Mouse (Mus musculus) liver, embryonic 15.5 days (tissue): ENCODE data around the gene Gsdma3. TPM values are rescaled to one million over a fixed set of nuclear protein-coding genes. Genes with fewer than 3 reads are reported as not detected.
"Not testable (repeated sequence)": the region's sequence is repeated elsewhere in the genome, so short reads cannot be mapped to it uniquely, and the experiment has no call there.

ENCODE experiments used
- ATAC-seq: fragments of 200-750 bp; cut with Nextera tagmentation; 2 replicates; pipeline ENCODE4 v1.8.0; 2017; ENCODE audit warnings: moderate number of reproducible peaks, mild to moderate bottlenecking, moderate library complexity; ENCODE audit not compliant: insufficient read depth
- H3K27ac ChIP-seq: fragments of 300-500 bp; sonication (generic); replicated peaks from 2 replicates; pipeline ENCODE4 v1.5.1; 2015; ENCODE audit warnings: mild to moderate bottlenecking, inconsistent platforms
- H3K27me3 ChIP-seq: fragments of 300-500 bp; sonication (generic); 2 replicates; pipeline ENCODE4 v1.6.1; 2015; ENCODE audit warnings: mild to moderate bottlenecking, inconsistent platforms
- H3K36me3 ChIP-seq: fragments of 300-500 bp; sonication (generic); replicated peaks from 2 replicates; pipeline ENCODE4 v1.6.1; 2015; ENCODE audit warnings: moderate library complexity, mild to moderate bottlenecking, inconsistent platforms
- H3K4me1 ChIP-seq: fragments of 300-500 bp; sonication (generic); replicated peaks from 2 replicates; pipeline ENCODE4 v1.6.1; 2015; ENCODE audit warnings: inconsistent platforms
- H3K4me2 ChIP-seq: fragments of 300-500 bp; sonication (generic); 2 replicates; pipeline ENCODE4 v1.6.1; 2015; ENCODE audit warnings: moderate library complexity, mild to moderate bottlenecking, inconsistent platforms
- H3K4me3 ChIP-seq: fragments of 300-500 bp; sonication (generic); replicated peaks from 2 replicates; pipeline ENCODE4 v1.5.1; 2015; ENCODE audit warnings: mild to moderate bottlenecking, inconsistent platforms
- H3K9ac ChIP-seq: fragments of 300-500 bp; sonication (generic); 2 replicates; pipeline ENCODE4 v1.6.1; 2015; ENCODE audit warnings: moderate library complexity, mild to moderate bottlenecking, inconsistent platforms
- H3K9me3 ChIP-seq: fragments of 300-500 bp; sonication (generic); replicated peaks from 2 replicates; pipeline ENCODE4 v1.6.1; 2016; ENCODE audit warnings: inconsistent platforms
- WGBS: fragments of 180-500 bp; shearing (Covaris S2); methylation state at CpG from one replicate; pipeline ENCODE4 v1.1.7; 2015; ENCODE audit warnings: mixed read lengths; ENCODE audit not compliant: insufficient replicate concordance; 5-methylcytosine and 5-hydroxymethylcytosine counted together
- polyA plus RNA-seq: library from polyadenylated mRNA; unstranded; fragments of >200 nt; fragmentation: Nextera tagmentation; extraction: Ambion mirVana; gene quantifications from 2 replicates; pipeline ENCODE4 v1.2.1, GENCODE M21; 2015

The Gsdma3 gene
- polyA plus RNA-seq, 1 experiment from 2014 or later = not detected

DNA sequence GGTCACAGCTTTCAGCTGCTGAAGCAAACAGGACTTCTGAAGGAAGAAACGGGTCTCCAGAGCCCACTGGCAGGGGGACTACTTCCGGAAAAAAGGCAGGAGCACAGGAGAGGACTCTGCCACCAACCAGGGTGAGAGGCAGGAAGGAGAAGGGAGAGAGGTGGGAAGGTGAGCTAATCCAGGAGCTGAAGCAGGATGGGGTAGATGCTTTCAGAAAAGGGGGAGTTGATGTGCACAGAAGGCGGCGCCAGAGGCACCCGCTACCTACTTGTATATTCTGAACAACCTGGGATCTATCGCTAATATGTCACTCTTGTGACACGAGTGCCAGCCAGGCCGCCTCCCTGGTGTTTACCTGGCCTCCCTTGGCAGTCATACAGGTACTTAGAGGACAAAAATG lies 28.2 kb upstream of the Gsdma3 start, which contains the start of gene Lrrc3c:
Gene Lrrc3c (plus strand): TSS at position 301 of the 400 bp plus-strand sequence.
- Histone ChIP-seq H3K4me3 (no peak within 1 kb of the TSS), H3K9me3 (no peaks in the 10 kb centered on the region), H3K4me1 (peaks cover 11% of the 10 kb centered on the region), H3K9ac (no peak within 1 kb of the TSS), H3K36me3 (no peaks in the 10 kb centered on the region), H3K27ac (no peak within 1 kb of the TSS), H3K27me3 (peaks cover 63% of the 10 kb centered on the region), H3K4me2 (no peak within 1 kb of the TSS)
- 73% methylated on average over 8 of the region's 8 CpGs for WGBS
- no peak for ATAC-seq

GRCm38 (mm10) chr11:98598851-98599290 lies 27.3 kb upstream of the Gsdma3 start:
- 54% methylated on average over 18 of the region's 18 CpGs for WGBS
- H3K4me2 ChIP-seq = no peak overlapping the region

GRCm38 (mm10) chr11:98599291-98599690 lies 26.9 kb upstream of the Gsdma3 start:
- 20% methylated on average over 18 of the region's 18 CpGs for WGBS
- Histone ChIP-seq H3K4me3 (no peak overlapping the region), H3K27me3 (peaks cover 71% of the 10 kb centered on the region)

More at GRCm38 (mm10) chr11:98598851-98599290, 27.3 kb upstream of the Gsdma3 start:
- Histone ChIP-seq H3K9me3 (no peaks in the 10 kb centered on the region), H3K27me3 (peaks cover 71% of the 10 kb centered on the region), H3K36me3 (no peaks in the 10 kb centered on the region), H3K9ac (no peak overlapping the region), H3K4me1 (peaks cover 11% of the 10 kb centered on the region), H3K27ac (no peak overlapping the region), H3K4me3 (no peak overlapping the region)
- no peak for ATAC-seq

DNA sequence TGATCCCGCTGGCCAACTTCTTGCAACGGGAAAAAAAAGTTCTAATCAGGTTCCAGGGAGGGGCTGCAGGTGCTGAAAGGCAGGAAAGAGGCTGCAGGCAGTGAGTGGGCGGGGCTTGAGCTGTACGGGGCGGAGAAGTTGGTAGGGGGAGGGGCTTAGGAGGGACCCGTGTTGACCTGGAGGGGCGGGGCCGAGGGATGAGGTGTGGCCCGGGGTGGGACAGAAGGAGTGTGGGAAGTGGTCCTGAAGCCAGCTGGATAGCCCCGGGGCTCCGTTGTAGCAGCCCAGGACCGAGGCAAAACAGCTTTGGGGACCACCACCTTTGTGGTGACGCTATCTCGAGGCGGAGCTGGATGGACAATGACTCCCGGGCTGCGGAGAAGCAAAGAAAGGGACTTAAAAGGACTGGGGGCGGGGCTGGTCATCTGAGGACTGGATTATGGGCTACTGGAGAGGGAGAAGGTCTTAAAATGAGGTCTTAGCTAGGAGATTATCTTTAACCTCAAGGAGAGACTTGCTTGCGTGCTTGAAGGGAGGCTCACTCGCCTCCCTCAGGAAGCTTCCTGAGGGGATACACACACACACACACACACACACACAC lies 24.0 kb upstream of the Gsdma3 start:
- WGBS = 3% methylated on average over 20 of the region's 20 CpGs
- Histone ChIP-seq H3K27ac (no peak overlapping the region), H3K4me1 (peaks cover 7% of the 10 kb centered on the region), H3K4me2 (peak overlapping the region; percentile 54), H3K4me3 (peak overlapping the region; percentile 31), H3K27me3 (peaks cover 82% of the 10 kb centered on the region), H3K9me3 (no peaks in the 10 kb centered on the region), H3K9ac (no peak overlapping the region), H3K36me3 (no peaks in the 10 kb centered on the region)
- peak; percentile 38; the same call in 1 of the 2 replicates for ATAC-seq

More at GRCm38 (mm10) chr11:98599291-98599690, 26.9 kb upstream of the Gsdma3 start:
- Histone ChIP-seq H3K36me3 (no peaks in the 10 kb centered on the region), H3K9me3 (no peaks in the 10 kb centered on the region), H3K27ac (no peak overlapping the region), H3K4me1 (peaks cover 11% of the 10 kb centered on the region), H3K4me2 (no peak overlapping the region), H3K9ac (no peak overlapping the region)
- ATAC-seq = no peak

- peaks cover 78% of the 10 kb centered on the region for H3K27me3 ChIP-seq
- 61% methylated on average over 2 of the region's 2 CpGs for WGBS
- no peaks in the 10 kb centered on the region for H3K36me3 ChIP-seq
These were observed 22.2 kb upstream of the Gsdma3 start for GRCm38 (mm10) chr11:98603953-98604352.

DNA sequence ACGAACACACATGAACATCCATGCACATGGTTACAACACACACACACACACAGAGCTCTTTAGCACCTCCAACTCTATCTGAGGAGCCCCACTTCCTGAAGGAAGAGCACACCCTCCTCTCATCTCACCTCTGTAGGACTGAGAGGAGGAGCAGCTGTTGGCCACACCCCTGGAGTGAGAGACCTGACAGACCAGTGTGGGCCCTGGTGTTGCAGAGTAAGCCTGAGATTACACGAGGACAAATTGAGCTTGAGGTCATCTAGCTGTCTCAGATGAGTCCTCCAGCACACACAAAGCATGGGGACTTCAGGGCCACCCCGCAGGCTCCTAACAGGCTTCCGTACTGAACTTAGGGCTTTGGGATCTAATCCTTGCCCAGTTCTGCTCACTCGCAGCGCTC lies 21.2 kb upstream of the Gsdma3 start:
- H3K36me3 ChIP-seq, H3K9ac ChIP-seq, H3K4me1 ChIP-seq, H3K4me3 ChIP-seq, H3K9me3 ChIP-seq, H3K27ac ChIP-seq, ATAC-seq, H3K4me2 ChIP-seq: not testable (repeated sequence)
- peaks cover 77% of the 10 kb centered on the region for H3K27me3 ChIP-seq
- whole genome bisulfite sequencing = 47% methylated on average over 6 of the region's 6 CpGs

More at GRCm38 (mm10) chr11:98603953-98604352, 22.2 kb upstream of the Gsdma3 start:
- Histone ChIP-seq H3K4me2 (no peak overlapping the region), H3K9ac (no peak overlapping the region), H3K4me1 (peaks cover 6% of the 10 kb centered on the region), H3K4me3 (no peak overlapping the region), H3K9me3 (no peaks in the 10 kb centered on the region), H3K27ac (no peak overlapping the region)
- ATAC-seq = no peak

- Histone ChIP-seq H3K27ac (no peak overlapping the region), H3K4me3 (no peak overlapping the region), H3K9me3 (no peaks in the 10 kb centered on the region), H3K36me3 (no peaks in the 10 kb centered on the region), H3K27me3 (peaks cover 58% of the 10 kb centered on the region), H3K9ac (no peak overlapping the region), H3K4me2 (no peak overlapping the region), H3K4me1 (peaks cover 6% of the 10 kb centered on the region)
- ATAC-seq = no peak
- WGBS = 5% methylated on average over 3 of the region's 3 CpGs
These were observed 19.4 kb upstream of the Gsdma3 start for GRCm38 (mm10) chr11:98606763-98607162.

GRCm38 (mm10) chr11:98620791-98621190 lies 5.4 kb upstream of the Gsdma3 start:
- no peak for ATAC-seq
- no peaks in the 10 kb centered on the region for H3K27me3 ChIP-seq
- H3K9me3 ChIP-seq = no peaks in the 10 kb centered on the region; the same call in 1 of the 2 replicates
- H3K27ac ChIP-seq = no peak overlapping the region
- H3K4me3 ChIP-seq = no peak overlapping the region
- H3K4me1 ChIP-seq = no peaks in the 10 kb centered on the region
- no peaks in the 10 kb centered on the region for H3K36me3 ChIP-seq
- H3K9ac ChIP-seq = no peak overlapping the region
- no peak overlapping the region for H3K4me2 ChIP-seq
- 79% methylated on average over 13 of the region's 13 CpGs for WGBS

- not testable (repeated sequence) for H3K4me2 ChIP-seq, H3K9ac ChIP-seq, H3K4me1 ChIP-seq, H3K4me3 ChIP-seq, H3K9me3 ChIP-seq, H3K36me3 ChIP-seq, H3K27ac ChIP-seq, ATAC-seq, H3K27me3 ChIP-seq
- 58% methylated on average over 6 of the region's 6 CpGs for WGBS
These were observed 2.2 kb upstream of the Gsdma3 start for GRCm38 (mm10) chr11:98623981-98624380.

GRCm38 (mm10) chr11:98624381-98624780 lies 1.8 kb upstream of the Gsdma3 start:
- not testable (repeated sequence) for H3K4me2 ChIP-seq, H3K4me3 ChIP-seq, H3K9ac ChIP-seq, H3K27ac ChIP-seq, H3K27me3 ChIP-seq, H3K9me3 ChIP-seq, H3K36me3 ChIP-seq, ATAC-seq, H3K4me1 ChIP-seq
- 59% methylated on average over 2 of the region's 2 CpGs for WGBS

- H3K4me1 ChIP-seq = no peaks in the 10 kb centered on the region
- H3K4me3 ChIP-seq = no peak overlapping the region
- H3K27ac ChIP-seq = no peak overlapping the region
- peaks cover 15% of the 10 kb centered on the region; the same call in 1 of the 2 replicates for H3K27me3 ChIP-seq
- no peak overlapping the region for H3K9ac ChIP-seq
- H3K9me3 ChIP-seq = no peaks in the 10 kb centered on the region
- H3K4me2 ChIP-seq = no peak overlapping the region
- no peak for ATAC-seq
- H3K36me3 ChIP-seq = no peaks in the 10 kb centered on the region
- 74% methylated on average over 3 of the region's 3 CpGs for WGBS
These were observed 2.5 kb downstream of the Gsdma3 start for GRCm38 (mm10) chr11:98628706-98629105.

- 63% methylated on average over 5 of the region's 5 CpGs for WGBS
- Histone ChIP-seq H3K36me3 (no peaks in the 10 kb centered on the region), H3K4me1 (no peaks in the 10 kb centered on the region), H3K4me2 (no peak overlapping the region), H3K27me3 (peaks cover 23% of the 10 kb centered on the region; the same call in 1 of the 2 replicates), H3K9me3 (no peaks in the 10 kb centered on the region), H3K9ac (no peak overlapping the region), H3K27ac (no peak overlapping the region), H3K4me3 (no peak overlapping the region)
- no peak for ATAC-seq
These were observed 4.5 kb downstream of the Gsdma3 start for GRCm38 (mm10) chr11:98630646-98631045.
